Mouse (Mus musculus) CH12.LX (cell line): ENCODE data around the gene Vil1. TPM values are rescaled to one million over a fixed set of nuclear protein-coding genes. Genes with fewer than 3 reads are reported as not detected.

Experiments
- DNase-seq: peaks from one replicate; pipeline ENCODE4 v3.0.0-alpha.2; 2013; ENCODE audit errors: extremely low read depth
- H3K27ac ChIP-seq: 2 replicates; pipeline ENCODE4 v1.5.1; 2012; ENCODE audit warnings: low read depth, mild to moderate bottlenecking, control low read depth, moderate library complexity; ENCODE audit not compliant: insufficient read depth
- H3K27me3 ChIP-seq: replicated peaks from 2 replicates; pipeline ENCODE3; 2012; ENCODE audit warnings: inconsistent platforms
- H3K36me3 ChIP-seq, 2 experiments: replicated peaks in 1 of 2; 2 replicates each; pipeline versions ENCODE3 to v1.6.1; 2012; ENCODE audit warnings: inconsistent platforms in 1 of 2, low read length in 1 of 2, mild to moderate bottlenecking in 1 of 2, mixed read lengths in 1 of 2, moderate library complexity in 1 of 2; ENCODE audit not compliant: control insufficient read depth in 1 of 2, insufficient read depth in 1 of 2
- H3K4me1 ChIP-seq, 2 experiments: 2 replicates each; pipeline ENCODE4 v1.6.1; 2012; ENCODE audit warnings: inconsistent platforms in 1 of 2, moderate library complexity in 1 of 2; ENCODE audit not compliant: insufficient read depth in 2 of 2, control insufficient read depth in 1 of 2
- H3K4me2 ChIP-seq: 2 replicates; pipeline ENCODE4 v1.6.1; 2012; ENCODE audit warnings: low read depth, mild to moderate bottlenecking, control low read depth; ENCODE audit not compliant: poor library complexity, insufficient read depth, severe bottlenecking
- H3K4me3 ChIP-seq, 3 experiments: fragments of 150-350 bp in 1 of 3; sonication (generic) in 1 of 3; replicated peaks in 1 of 3; 2 replicates each; pipeline versions ENCODE3 to v1.5.1; 2011 to 2012; ENCODE audit warnings: low read depth in 2 of 3, low read length in 2 of 3, mild to moderate bottlenecking in 2 of 3, moderate library complexity in 2 of 3, control low read depth in 1 of 3, improper control_type of control experiment in 1 of 3, inconsistent platforms in 1 of 3, mixed read lengths in 1 of 3; ENCODE audit not compliant: poor library complexity in 1 of 3
- H3K79me2 ChIP-seq: replicated peaks from 2 replicates; pipeline ENCODE4 v1.6.1; 2012; ENCODE audit warnings: mild to moderate bottlenecking, moderate library complexity; ENCODE audit not compliant: control insufficient read depth, poor library complexity, insufficient read depth, severe bottlenecking; ENCODE audit errors: extremely low read depth
- H3K9ac ChIP-seq: 2 replicates; pipeline ENCODE4 v1.6.1; 2012; ENCODE audit warnings: low read depth, mild to moderate bottlenecking, control low read depth, moderate library complexity; ENCODE audit not compliant: insufficient read depth
- H3K9me3 ChIP-seq: replicated peaks from 2 replicates; pipeline ENCODE3; 2012; ENCODE audit warnings: low read length, inconsistent platforms, mixed read lengths
- BHLHE40 ChIP-seq: IDR thresholded peaks from 2 replicates; pipeline ENCODE4 v1.6.1; 2011; ENCODE audit warnings: mild to moderate bottlenecking, low read depth, low read length, improper control_type of control experiment
- CHD1 ChIP-seq: IDR thresholded peaks from 2 replicates; pipeline ENCODE4 v1.6.1; 2012; ENCODE audit warnings: low read depth, low read length, improper control_type of control experiment, inconsistent platforms
- CHD2 ChIP-seq: IDR thresholded peaks from 2 replicates; pipeline ENCODE4 v1.6.1; 2011; ENCODE audit warnings: low read length, improper control_type of control experiment
- CTCF ChIP-seq, 2 experiments: IDR thresholded peaks in 1 of 2; conservative IDR thresholded peaks in 1 of 2; 2 replicates each; pipeline ENCODE4 v1.5.1; 2011 to 2012; ENCODE audit warnings: low read depth in 2 of 2, low read length in 2 of 2, improper control_type of control experiment in 1 of 2, inconsistent platforms in 1 of 2, mild to moderate bottlenecking in 1 of 2, moderate library complexity in 1 of 2
- E2F4 ChIP-seq: IDR thresholded peaks from 2 replicates; pipeline ENCODE4 v1.6.1; 2011; ENCODE audit warnings: low read depth, low read length, improper control_type of control experiment; ENCODE audit not compliant: insufficient replicate concordance
- ELF1 ChIP-seq: IDR thresholded peaks from 2 replicates; pipeline ENCODE4 v1.6.1; 2014; ENCODE audit warnings: low read depth, mild to moderate bottlenecking, inconsistent platforms, low read length, improper control_type of control experiment
- EP300 ChIP-seq: IDR thresholded peaks from 2 replicates; pipeline ENCODE4 v1.6.1; 2011; ENCODE audit warnings: low read length, improper control_type of control experiment
- ETS1 ChIP-seq: conservative IDR thresholded peaks from 2 replicates; pipeline ENCODE4 v1.6.1; 2012; ENCODE audit warnings: low read depth, mild to moderate bottlenecking, inconsistent platforms, low read length, improper control_type of control experiment, moderate library complexity
- GABPA ChIP-seq: IDR thresholded peaks from 2 replicates; pipeline ENCODE4 v1.6.1; 2012; ENCODE audit warnings: low read depth, low read length, improper control_type of control experiment, inconsistent platforms; ENCODE audit not compliant: insufficient replicate concordance
- HCFC1 ChIP-seq: IDR thresholded peaks from 2 replicates; pipeline ENCODE4 v1.6.1; 2012; ENCODE audit warnings: low read depth, mild to moderate bottlenecking, inconsistent platforms, low read length, improper control_type of control experiment
- IRF4 ChIP-seq: IDR thresholded peaks from 2 replicates; pipeline ENCODE4 v1.6.1; 2014; ENCODE audit warnings: low read depth, mild to moderate bottlenecking, inconsistent platforms, low read length, improper control_type of control experiment
- JUN ChIP-seq: IDR thresholded peaks from 2 replicates; pipeline ENCODE4 v1.6.1; 2011; ENCODE audit warnings: low read depth, mild to moderate bottlenecking, low read length, improper control_type of control experiment, moderate library complexity; ENCODE audit not compliant: insufficient read depth
- JUND ChIP-seq: conservative IDR thresholded peaks from 2 replicates; pipeline ENCODE4 v1.6.1; 2011; ENCODE audit warnings: low read depth, low read length, improper control_type of control experiment
- KAT2A ChIP-seq: IDR thresholded peaks from 2 replicates; pipeline ENCODE4 v1.6.1; 2012; ENCODE audit warnings: low read length, improper control_type of control experiment, inconsistent platforms; ENCODE audit not compliant: insufficient replicate concordance
- MAFK ChIP-seq: IDR thresholded peaks from 2 replicates; pipeline ENCODE4 v1.6.1; 2011; ENCODE audit warnings: low read length, improper control_type of control experiment; ENCODE audit not compliant: insufficient replicate concordance
- MAX ChIP-seq: IDR thresholded peaks from 2 replicates; pipeline ENCODE4 v1.6.1; 2011; ENCODE audit warnings: low read length, improper control_type of control experiment
- MAZ ChIP-seq: IDR thresholded peaks from 2 replicates; pipeline ENCODE4 v1.6.1; 2012; ENCODE audit warnings: low read depth, mild to moderate bottlenecking, inconsistent platforms, low read length, improper control_type of control experiment, moderate library complexity
- MEF2A ChIP-seq: IDR thresholded peaks from 2 replicates; pipeline ENCODE4 v1.6.1; 2014; ENCODE audit warnings: low read depth, mild to moderate bottlenecking, inconsistent platforms, low read length, improper control_type of control experiment, borderline replicate concordance
- MXI1 ChIP-seq: IDR thresholded peaks from 2 replicates; pipeline ENCODE4 v1.6.1; 2011; ENCODE audit warnings: mild to moderate bottlenecking, low read depth, low read length, improper control_type of control experiment
- MYC ChIP-seq: IDR thresholded peaks from 2 replicates; pipeline ENCODE4 v1.6.1; 2011; ENCODE audit warnings: low read depth, mild to moderate bottlenecking, improper control_type of control experiment, low read length
- NELFE ChIP-seq: IDR thresholded peaks from 2 replicates; pipeline ENCODE4 v1.6.1; 2011; ENCODE audit warnings: low read depth, low read length, improper control_type of control experiment
- NRF1 ChIP-seq: IDR thresholded peaks from 2 replicates; pipeline ENCODE4 v1.6.1; 2014; ENCODE audit warnings: low read depth, mild to moderate bottlenecking, inconsistent platforms, low read length, improper control_type of control experiment, moderate library complexity
- PAX5 ChIP-seq: IDR thresholded peaks from 2 replicates; pipeline ENCODE4 v1.6.1; 2012; ENCODE audit warnings: low read length, inconsistent platforms, mixed read lengths
- POLR2A ChIP-seq: IDR thresholded peaks from 2 replicates; pipeline ENCODE4 v1.6.1; 2011; ENCODE audit warnings: low read depth, mild to moderate bottlenecking, improper control_type of control experiment, low read length
- POLR2AphosphoS2 ChIP-seq: IDR thresholded peaks from 2 replicates; pipeline ENCODE4 v1.6.1; 2011; ENCODE audit warnings: low read depth, low read length, improper control_type of control experiment
- RAD21 ChIP-seq: IDR thresholded peaks from 2 replicates; pipeline ENCODE4 v1.6.1; 2011; ENCODE audit warnings: low read depth, mild to moderate bottlenecking, low read length, improper control_type of control experiment, moderate library complexity
- RCOR1 ChIP-seq: conservative IDR thresholded peaks from 2 replicates; pipeline ENCODE4 v1.6.1; 2012; ENCODE audit warnings: low read depth, mild to moderate bottlenecking, inconsistent platforms, low read length, improper control_type of control experiment
- SIN3A ChIP-seq: IDR thresholded peaks from 2 replicates; pipeline ENCODE4 v1.6.1; 2012; ENCODE audit warnings: low read length, improper control_type of control experiment, inconsistent platforms
- SMC3 ChIP-seq: IDR thresholded peaks from 2 replicates; pipeline ENCODE4 v1.6.1; 2011; ENCODE audit warnings: low read depth, low read length, improper control_type of control experiment
- TBP ChIP-seq: conservative IDR thresholded peaks from 2 replicates; pipeline ENCODE4 v1.6.1; 2011; ENCODE audit warnings: low read depth, low read length, improper control_type of control experiment
- TCF12 ChIP-seq: IDR thresholded peaks from 2 replicates; pipeline ENCODE4 v1.6.1; 2014; ENCODE audit warnings: low read depth, mild to moderate bottlenecking, inconsistent platforms, low read length, improper control_type of control experiment
- UBTF ChIP-seq: IDR thresholded peaks from 2 replicates; pipeline ENCODE4 v1.6.1; 2012; ENCODE audit warnings: low read depth, mild to moderate bottlenecking, inconsistent platforms, low read length, improper control_type of control experiment, moderate library complexity
- USF1 ChIP-seq: IDR thresholded peaks from 2 replicates; pipeline ENCODE4 v1.6.1; 2014; ENCODE audit warnings: low read depth, mild to moderate bottlenecking, inconsistent platforms, low read length, improper control_type of control experiment
- USF2 ChIP-seq: conservative IDR thresholded peaks from 2 replicates; pipeline ENCODE4 v1.6.1; 2011; ENCODE audit warnings: low read depth, low read length, improper control_type of control experiment
- ZC3H11A ChIP-seq: IDR thresholded peaks from 2 replicates; pipeline ENCODE4 v1.6.1; 2012; ENCODE audit warnings: low read depth, mild to moderate bottlenecking, inconsistent platforms, low read length, improper control_type of control experiment
- ZKSCAN1 ChIP-seq: IDR thresholded peaks from 2 replicates; pipeline ENCODE4 v1.6.1; 2012; ENCODE audit warnings: low read depth, inconsistent platforms, low read length, improper control_type of control experiment, borderline replicate concordance
- ZMIZ1 ChIP-seq: IDR thresholded peaks from 2 replicates; pipeline ENCODE4 v1.6.1; 2012; ENCODE audit warnings: low read depth, mild to moderate bottlenecking, inconsistent platforms, low read length, improper control_type of control experiment
- ZNF384 ChIP-seq: IDR thresholded peaks from 2 replicates; pipeline ENCODE4 v1.6.1; 2012; ENCODE audit warnings: low read depth, low read length, improper control_type of control experiment, inconsistent platforms
- dilution Hi-C: fragments of 300-500 bp; cut with MboI; formaldehyde crosslinking; loops from 2 replicates; pipeline ENCODE4 v1.14.3; 2020; ENCODE audit warnings: low sequenced_read_pairs; ENCODE audit not compliant: extremely low pct_unique_long_range_greater_than_20kb, extremely low pct_ligation_motif_present
- in situ Hi-C: fragments of 300-500 bp; cut with MboI; formaldehyde crosslinking; loops from 3 replicates; pipeline ENCODE4 v1.14.3; 2019; ENCODE audit warnings: low sequenced_read_pairs, low pct_ligation_motif_present, low pct_unique_long_range_greater_than_20kb, mixed read lengths
- polyA plus RNA-seq: library from polyadenylated mRNA; unstranded; fragments of >175 nt; gene quantifications from 2 replicates; pipeline ENCODE4 v1.2.1, GENCODE M21; 2012; ENCODE audit warnings: low read depth; ENCODE audit not compliant: insufficient read length
- total RNA-seq, 2 experiments: library from RNA; depleted of rRNA; stranded (reverse); fragments of 300-350 nt in 1 of 2; fragments of >200 nt in 1 of 2; gene quantifications; 2 replicates each; pipeline ENCODE4 v1.2.3; 2012 to 2014

Vil1 gene
- total and polyA plus RNA-seq, 3 experiments: 0.08 to 0.10 TPM; not detected in 1

GRCm38 (mm10) chr1:74386714-74387385 is 22.3 kb upstream of the Vil1 start:
- H3K27ac ChIP-seq: peak overlapping the region; percentile 87
- no peaks in the 10 kb centered on the region for H3K27me3 ChIP-seq
- H3K9me3 ChIP-seq: no peaks in the 10 kb centered on the region
- H3K4me2 ChIP-seq: peak overlapping the region; percentile 69
- dilution Hi-C loops: no loop called here
- H3K9ac ChIP-seq: peak overlapping the region; percentile 77
- peak; percentile 97 for DNase-seq
- no peaks in the 10 kb centered on the region; the same call in 1 of the 2 replicates for H3K79me2 ChIP-seq
- peak; percentile 75 for TF ChIP-seq ETS1
- peak; percentile 80 for TF ChIP-seq SMC3
- 0 out of 2 replicates have a peak, but pooled peaks have one; percentile 52 for TF ChIP-seq MAX
- peak; percentile 59; the same call in 1 of the 2 replicates for TF ChIP-seq KAT2A
- TF ChIP-seq RCOR1: peak; percentile 96
- no peak for TF ChIP-seq JUN
- TF ChIP-seq HCFC1: peak; percentile 75
- TF ChIP-seq NRF1: no peak
- peak; percentile 19; the same call in 1 of the 2 replicates for TF ChIP-seq CHD2
- TF ChIP-seq BHLHE40: peak; percentile 70
- TF ChIP-seq POLR2A: peak; percentile 70
- no peak for TF ChIP-seq E2F4
- TF ChIP-seq CTCF (conservative IDR thresholded peaks at IDR 0.05 in 1 of 2, IDR thresholded peaks at IDR 0.05 in 1 of 2; ENCODE audit: low read depth in 2 of 2, low read length in 2 of 2): peak in 1 of 2 experiments; percentile 82; a peak in 2 of 4 replicates
- TF ChIP-seq SIN3A: peak; percentile 99
- 0 out of 2 replicates have a peak, but pooled peaks have one; percentile 41 for TF ChIP-seq MYC
- TF ChIP-seq TCF12: peak; percentile 83
- TF ChIP-seq USF2: no peak
- no peak for TF ChIP-seq ZKSCAN1
- peak; percentile 85 for TF ChIP-seq IRF4
- TF ChIP-seq EP300: peak; percentile 7; the same call in 1 of the 2 replicates
- peak; percentile 7; the same call in 1 of the 2 replicates for TF ChIP-seq JUND
- peak; percentile 92 for TF ChIP-seq UBTF
- peak; percentile 22; the same call in 1 of the 2 replicates for TF ChIP-seq MAFK
- TF ChIP-seq USF1: no peak
- TF ChIP-seq GABPA: no peak; the same call in 1 of the 2 replicates
- peak; percentile 82 for TF ChIP-seq ELF1
- 0 out of 2 replicates have a peak, but pooled peaks have one; percentile 17 for TF ChIP-seq ZMIZ1
- no peak for TF ChIP-seq POLR2AphosphoS2
- TF ChIP-seq RAD21: peak; percentile 63
- TF ChIP-seq TBP: peak; percentile 62; the same call in 1 of the 2 replicates
- peak; percentile 53; the same call in 1 of the 2 replicates for TF ChIP-seq NELFE
- TF ChIP-seq ZNF384: no peak; the same call in 1 of the 2 replicates
- no peak for TF ChIP-seq CHD1
- peak; percentile 89 for TF ChIP-seq MXI1
- peak; percentile 97 for TF ChIP-seq MAZ
- TF ChIP-seq MEF2A: peak; percentile 75
- TF ChIP-seq PAX5: no peak
- no peak for TF ChIP-seq ZC3H11A
- H3K4me3 ChIP-seq: peak overlapping the region; percentile 53 to 57 (median 55)
- in situ Hi-C loops: no loop called here
- H3K4me1 ChIP-seq: peaks cover 31 to 74% of the 10 kb centered on the region in 2 experiments
- peaks cover 0 to 23% of the 10 kb centered on the region in 2 experiments for H3K36me3 ChIP-seq
